Mouse (Mus musculus): ENCODE data around the gene Hesx1. TPM values are rescaled to one million over a fixed set of nuclear protein-coding genes. Genes with fewer than 3 reads are reported as not detected.

The Hesx1 gene
- polyA plus RNA-seq, 1 experiment from 2014 or later = not detected

- no peak overlapping the region for H3K27ac ChIP-seq (ENCODE audit: low read length)
- H3K9me3 ChIP-seq (ENCODE audit: low read length) = no peaks in the 10 kb centered on the region
- TF ChIP-seq EP300 (IDR thresholded peaks at IDR 0.05) = no peak
- TF ChIP-seq CTCF (IDR thresholded peaks at IDR 0.05) = no peak
- H3K4me2 ChIP-seq (replicated peaks; ENCODE audit: low read depth, low read length) = no peak overlapping the region
- H3K9ac ChIP-seq (replicated peaks; ENCODE audit: low read depth) = no peak overlapping the region
- no peaks in the 10 kb centered on the region for H3K36me3 ChIP-seq (ENCODE audit: insufficient read depth, low read length)
- DNase-seq (ENCODE audit: low spot score) (no peak), ATAC-seq (no peak)
- H3K4me3 ChIP-seq (ENCODE audit: low read depth, low read length) = no peak overlapping the region
- H3K4me1 ChIP-seq (ENCODE audit: insufficient read depth, low read depth, low read length) = no peaks in the 10 kb centered on the region
- 8% methylated on average over 11 of the region's 11 CpGs for WGBS
- no peaks in the 10 kb centered on the region for H3K27me3 ChIP-seq (replicated peaks; ENCODE audit: insufficient read depth, low read length)
Measured at GRCm38 (mm10) chr14:27000386-27000785, 6.2 kb downstream of the Hesx1 start.

GRCm38 (mm10) chr14:27004906-27005305 is 10.7 kb downstream of the Hesx1 start:
- Histone ChIP-seq H3K4me3 (ENCODE audit: low read depth, low read length) (no peak overlapping the region), H3K9me3 (ENCODE audit: low read length) (no peaks in the 10 kb centered on the region), H3K36me3 (ENCODE audit: insufficient read depth, low read length) (no peaks in the 10 kb centered on the region), H3K27me3 (replicated peaks; ENCODE audit: insufficient read depth, low read length) (no peaks in the 10 kb centered on the region; the same call in 1 of the 2 replicates), H3K4me2 (replicated peaks; ENCODE audit: low read depth, low read length) (no peak overlapping the region), H3K27ac (ENCODE audit: low read length) (no peak overlapping the region), H3K9ac (replicated peaks; ENCODE audit: low read depth) (no peak overlapping the region), H3K4me1 (ENCODE audit: insufficient read depth, low read depth, low read length) (no peaks in the 10 kb centered on the region)
- DNase-seq (ENCODE audit: low spot score) (peak; percentile 29), ATAC-seq (no peak)
- WGBS = 54% methylated on average over 7 of the region's 7 CpGs
- TF ChIP-seq CTCF (IDR thresholded peaks at IDR 0.05) = no peak
- TF ChIP-seq EP300 (IDR thresholded peaks at IDR 0.05) = no peak

GRCm38 (mm10) chr14:27005937-27006336 is 11.7 kb downstream of the Hesx1 start:
- WGBS = 43% methylated on average over 6 of the region's 6 CpGs
- Histone ChIP-seq H3K4me2 (replicated peaks; ENCODE audit: low read depth, low read length) (no peak overlapping the region), H3K27me3 (replicated peaks; ENCODE audit: insufficient read depth, low read length) (no peaks in the 10 kb centered on the region; the same call in 1 of the 2 replicates), H3K36me3 (ENCODE audit: insufficient read depth, low read length) (no peaks in the 10 kb centered on the region), H3K27ac (ENCODE audit: low read length) (no peak overlapping the region), H3K4me3 (ENCODE audit: low read depth, low read length) (no peak overlapping the region), H3K9me3 (ENCODE audit: low read length) (no peaks in the 10 kb centered on the region), H3K4me1 (ENCODE audit: insufficient read depth, low read depth, low read length) (no peaks in the 10 kb centered on the region), H3K9ac (replicated peaks; ENCODE audit: low read depth) (no peak overlapping the region)
- ATAC-seq (no peak), DNase-seq (ENCODE audit: low spot score) (no peak)
- no peak for TF ChIP-seq CTCF (IDR thresholded peaks at IDR 0.05)
- no peak for TF ChIP-seq EP300 (IDR thresholded peaks at IDR 0.05)

GRCm38 (mm10) chr14:27011561-27011960 is 17.3 kb downstream of the Hesx1 start:
- WGBS = 79% methylated on average over 5 of the region's 5 CpGs

GRCm38 (mm10) chr14:27013658-27014057 is 19.4 kb downstream of the Hesx1 start:
- ATAC-seq (peak; percentile 49), DNase-seq (ENCODE audit: low spot score) (peak; percentile 59)
- TF ChIP-seq EP300 (IDR thresholded peaks at IDR 0.05) (no peak), CTCF (IDR thresholded peaks at IDR 0.05) (no peak)
- Histone ChIP-seq H3K4me1 (ENCODE audit: insufficient read depth, low read depth, low read length) (no peaks in the 10 kb centered on the region), H3K4me2 (replicated peaks; ENCODE audit: low read depth, low read length) (no peak overlapping the region), H3K27me3 (replicated peaks; ENCODE audit: insufficient read depth, low read length) (no peaks in the 10 kb centered on the region), H3K9ac (replicated peaks; ENCODE audit: low read depth) (no peak overlapping the region), H3K4me3 (ENCODE audit: low read depth, low read length) (no peak overlapping the region), H3K9me3 (ENCODE audit: low read length) (no peaks in the 10 kb centered on the region), H3K27ac (ENCODE audit: low read length) (no peak overlapping the region), H3K36me3 (ENCODE audit: insufficient read depth, low read length) (no peaks in the 10 kb centered on the region)
- 31% methylated on average over 4 of the region's 4 CpGs for WGBS

More at GRCm38 (mm10) chr14:27011561-27011960, 17.3 kb downstream of the Hesx1 start:
- Histone ChIP-seq H3K36me3 (ENCODE audit: insufficient read depth, low read length) (no peaks in the 10 kb centered on the region), H3K27ac (ENCODE audit: low read length) (no peak overlapping the region), H3K4me2 (replicated peaks; ENCODE audit: low read depth, low read length) (no peak overlapping the region), H3K27me3 (replicated peaks; ENCODE audit: insufficient read depth, low read length) (no peaks in the 10 kb centered on the region), H3K9ac (replicated peaks; ENCODE audit: low read depth) (no peak overlapping the region), H3K4me1 (ENCODE audit: insufficient read depth, low read depth, low read length) (no peaks in the 10 kb centered on the region), H3K9me3 (ENCODE audit: low read length) (no peaks in the 10 kb centered on the region), H3K4me3 (ENCODE audit: low read depth, low read length) (no peak overlapping the region)
- DNase-seq (ENCODE audit: low spot score) (no peak), ATAC-seq (no peak)
- TF ChIP-seq EP300 (IDR thresholded peaks at IDR 0.05) = no peak

GRCm38 (mm10) chr14:27017936-27018335 is 23.7 kb downstream of the Hesx1 start:
- Histone ChIP-seq H3K9me3 (ENCODE audit: low read length) (no peaks in the 10 kb centered on the region), H3K9ac (replicated peaks; ENCODE audit: low read depth) (no peak overlapping the region), H3K4me3 (ENCODE audit: low read depth, low read length) (no peak overlapping the region), H3K4me2 (replicated peaks; ENCODE audit: low read depth, low read length) (no peak overlapping the region), H3K36me3 (ENCODE audit: insufficient read depth, low read length) (no peaks in the 10 kb centered on the region), H3K27ac (ENCODE audit: low read length) (no peak overlapping the region), H3K27me3 (replicated peaks; ENCODE audit: insufficient read depth, low read length) (no peaks in the 10 kb centered on the region), H3K4me1 (ENCODE audit: insufficient read depth, low read depth, low read length) (no peaks in the 10 kb centered on the region)
- 87% methylated on average over 2 of the region's 2 CpGs for WGBS
- ATAC-seq (no peak), DNase-seq (ENCODE audit: low spot score) (no peak)
- TF ChIP-seq CTCF (IDR thresholded peaks at IDR 0.05) = no peak

GRCm38 (mm10) chr14:27019850-27020249 is 25.6 kb downstream of the Hesx1 start:
- no peak overlapping the region for H3K4me2 ChIP-seq (replicated peaks; ENCODE audit: low read depth, low read length)
- no peak for DNase-seq (ENCODE audit: low spot score)
- H3K4me3 ChIP-seq (ENCODE audit: low read depth, low read length) = no peak overlapping the region
- H3K9ac ChIP-seq (replicated peaks; ENCODE audit: low read depth) = no peak overlapping the region
- no peaks in the 10 kb centered on the region for H3K4me1 ChIP-seq (ENCODE audit: insufficient read depth, low read depth, low read length)
- no peak for ATAC-seq
- H3K9me3 ChIP-seq (ENCODE audit: low read length) = no peaks in the 10 kb centered on the region
- WGBS = 46% methylated on average over 14 of the region's 14 CpGs
- no peaks in the 10 kb centered on the region for H3K27me3 ChIP-seq (replicated peaks; ENCODE audit: insufficient read depth, low read length)
- no peaks in the 10 kb centered on the region for H3K36me3 ChIP-seq (ENCODE audit: insufficient read depth, low read length)
- TF ChIP-seq CTCF (IDR thresholded peaks at IDR 0.05) (no peak), EP300 (IDR thresholded peaks at IDR 0.05) (no peak)
- H3K27ac ChIP-seq (ENCODE audit: low read length) = no peak overlapping the region

Measured in lung, postnatal 0 days (tissue).